Mouse (Mus musculus): Measurements from ENCODE around the gene Cacna1s.

- TF ChIP-seq POLR2A (IDR thresholded peaks at IDR 0.05; ENCODE audit: borderline replicate concordance, extremely low read depth, insufficient read depth, insufficient read length, poor library complexity, severe bottlenecking) = no peak
- no peak for TF ChIP-seq CTCF (IDR thresholded peaks at IDR 0.05; ENCODE audit: borderline replicate concordance, extremely low read depth, insufficient read depth, insufficient read length)
Measured at GRCm38 (mm10) chr1:136032961-136033360, 19.6 kb upstream of the Cacna1s start.

Data from brain, embryonic 14.5 days (tissue).